Mouse (Mus musculus): Measurements from ENCODE around the gene Usp38. TPM values are rescaled to one million over a fixed set of nuclear protein-coding genes. Genes with fewer than 3 reads are reported as not detected.
"Not testable (repeated sequence)": the region's sequence is repeated elsewhere in the genome, so short reads cannot be mapped to it uniquely, and the experiment has no call there.

Gene Usp38
- total RNA-seq (2021), result 10 to 100 TPM; 23.3 to 26.0 TPM
- long read RNA-seq, experiment 1, full-length matches to known transcripts, result 13 of 16 reads
- long read RNA-seq, experiment 1, partial matches to known transcripts, result 1 of 16 reads
- long read RNA-seq, experiment 1, other reads (novel, unspliced or antisense), result 2 of 16 reads
- long read RNA-seq, experiment 2, full-length matches to known transcripts, result 27 of 32 reads
- long read RNA-seq, experiment 2, partial matches to known transcripts, result 2 of 32 reads
- long read RNA-seq, experiment 2, other reads (novel, unspliced or antisense), result 3 of 32 reads

GRCm38 (mm10) chr8:81014789-81015699 is at the start of gene Usp38:
TSS of gene Usp38 (minus strand) at chr8:81014928.
- H3K27ac ChIP-seq, result peak within 1 kb of the TSS; percentile 99
- peak; percentile 17 for TF ChIP-seq CTCF (conservative IDR thresholded peaks at IDR 0.05)
- H3K4me3 ChIP-seq, result peak within 1 kb of the TSS; percentile 92
- DNase-seq (ENCODE audit: low spot score in 2 of 2), result peak; percentile 99 to 100

DNA sequence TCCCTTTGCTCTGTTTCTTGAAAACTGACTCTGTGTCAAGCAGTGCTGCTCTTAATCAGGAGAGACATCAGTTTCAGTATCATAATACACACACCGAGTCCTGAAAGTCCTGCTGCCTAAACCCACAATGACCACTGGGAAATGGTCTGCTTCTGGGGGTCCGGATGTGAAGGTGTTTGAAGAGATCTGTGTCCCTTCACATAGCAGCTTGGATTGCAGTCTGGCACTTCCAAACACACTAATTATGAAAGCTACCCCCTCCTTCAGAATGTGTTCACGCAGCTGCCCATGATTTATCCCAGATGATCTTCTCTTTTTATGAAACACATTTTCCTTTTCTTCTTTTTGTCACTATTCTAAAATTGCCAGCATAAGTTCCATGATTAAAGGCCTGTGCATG is 47.8 kb upstream of the Usp38 start:
- Histone ChIP-seq H3K4me3 (no peak overlapping the region), H3K27ac (no peak overlapping the region)
- peak in 1 of 2 experiments; percentile 3 for DNase-seq (ENCODE audit: low spot score in 2 of 2)
- TF ChIP-seq CTCF (conservative IDR thresholded peaks at IDR 0.05), result no peak

DNA sequence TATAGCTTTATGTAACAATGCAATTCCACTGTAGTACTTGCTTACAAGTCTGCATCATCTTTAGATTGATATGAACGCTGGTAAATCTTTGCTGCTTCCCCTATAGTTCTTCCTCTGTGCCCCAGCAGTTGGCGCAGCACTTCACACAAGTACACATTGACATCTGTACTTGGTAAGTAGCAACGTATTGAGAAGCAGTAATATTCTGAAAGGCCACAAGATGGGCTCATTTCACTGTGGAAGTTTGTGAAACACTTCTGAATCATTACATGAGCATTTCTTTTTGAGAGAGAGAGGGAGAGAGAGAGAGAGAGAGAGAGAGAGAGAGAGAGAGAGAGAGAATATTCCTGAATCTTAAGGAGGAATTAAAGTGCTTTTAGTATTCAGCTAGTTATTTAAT is 47.2 kb upstream of the Usp38 start:
- Histone ChIP-seq H3K4me3 (no peak overlapping the region), H3K27ac (no peak overlapping the region)
- peak; percentile 73 for TF ChIP-seq CTCF (conservative IDR thresholded peaks at IDR 0.05)
- DNase-seq (ENCODE audit: low spot score in 2 of 2), result peak; percentile 48 to 59

- Histone ChIP-seq H3K27ac (no peak overlapping the region), H3K4me3 (no peak overlapping the region)
- DNase-seq (ENCODE audit: low spot score in 2 of 2), result no peak
- TF ChIP-seq CTCF (conservative IDR thresholded peaks at IDR 0.05), result no peak
Observed at GRCm38 (mm10) chr8:81044201-81044600, 29.5 kb upstream of the Usp38 start.

DNA sequence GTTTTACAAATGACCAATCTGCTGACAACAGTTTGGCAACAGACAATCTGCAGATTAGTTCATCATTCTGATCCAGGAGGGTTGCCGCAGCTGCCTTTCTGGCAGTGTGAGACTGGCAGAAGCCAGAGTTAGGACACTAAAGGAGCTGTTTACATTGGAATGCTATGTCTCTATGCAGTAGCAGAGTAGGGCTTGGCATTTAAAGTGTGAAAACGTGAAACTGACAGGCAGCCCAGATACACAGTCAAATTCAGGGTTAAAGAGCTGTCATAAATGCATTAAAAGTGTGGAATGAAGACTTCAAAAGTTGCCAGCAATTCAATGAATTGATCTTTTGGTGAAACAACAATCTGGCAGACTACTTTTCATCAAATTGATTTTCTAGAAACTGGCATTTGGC is 13.3 kb upstream of the Usp38 start:
- H3K4me3 ChIP-seq, result no peak overlapping the region
- H3K27ac ChIP-seq, result no peak overlapping the region
- no peak for TF ChIP-seq CTCF (conservative IDR thresholded peaks at IDR 0.05)
- no peak for DNase-seq (ENCODE audit: low spot score in 2 of 2)

DNA sequence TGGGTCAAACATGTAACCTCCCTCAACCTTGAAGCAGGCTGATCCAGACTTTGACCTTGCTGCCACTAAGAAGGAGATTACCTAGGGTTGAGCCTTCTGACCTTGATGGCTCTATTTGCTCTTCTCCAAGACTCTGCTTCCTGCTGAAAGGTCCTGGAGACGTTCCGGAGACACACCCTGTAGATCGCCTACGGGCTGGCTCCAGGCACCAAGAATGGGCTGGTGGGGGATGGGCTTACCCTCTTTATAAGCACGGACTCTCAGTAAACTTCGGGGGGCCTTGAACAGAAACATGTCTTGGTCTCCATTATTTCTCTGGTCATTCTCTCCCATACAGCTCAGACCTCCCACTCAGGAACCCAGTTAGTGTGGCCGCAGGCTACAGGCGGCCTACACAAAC is 2.8 kb upstream of the Usp38 start:
- H3K27ac ChIP-seq; DNase-seq (ENCODE audit: low spot score in 2 of 2); H3K4me3 ChIP-seq: not testable (repeated sequence)

- Histone ChIP-seq H3K4me3 (peak overlapping the region; percentile 92), H3K27ac (peak overlapping the region; percentile 93)
- no peak for TF ChIP-seq CTCF (conservative IDR thresholded peaks at IDR 0.05)
- DNase-seq (ENCODE audit: low spot score in 2 of 2), result no peak
Observed at GRCm38 (mm10) chr8:81013811-81014530, 757 bp downstream of the Usp38 start.

GRCm38 (mm10) chr8:81012699-81013098 is 2.0 kb downstream of the Usp38 start:
- Histone ChIP-seq H3K4me3 (peak overlapping the region; percentile 92), H3K27ac (no peak overlapping the region)
- no peak for TF ChIP-seq CTCF (conservative IDR thresholded peaks at IDR 0.05)
- DNase-seq (ENCODE audit: low spot score in 2 of 2), result no peak

GRCm38 (mm10) chr8:81012031-81012560 is 2.6 kb downstream of the Usp38 start:
- no peak for DNase-seq (ENCODE audit: low spot score in 2 of 2)
- Histone ChIP-seq H3K27ac (no peak overlapping the region), H3K4me3 (peak overlapping the region; percentile 92)
- no peak for TF ChIP-seq CTCF (conservative IDR thresholded peaks at IDR 0.05)

- no peak for TF ChIP-seq CTCF (conservative IDR thresholded peaks at IDR 0.05)
- no peak for DNase-seq (ENCODE audit: low spot score in 2 of 2)
- Histone ChIP-seq H3K4me3 (peak overlapping the region; percentile 2; the same call in 1 of the 2 replicates), H3K27ac (no peak overlapping the region)
Observed at GRCm38 (mm10) chr8:81010386-81010785, 4.3 kb downstream of the Usp38 start.

DNA sequence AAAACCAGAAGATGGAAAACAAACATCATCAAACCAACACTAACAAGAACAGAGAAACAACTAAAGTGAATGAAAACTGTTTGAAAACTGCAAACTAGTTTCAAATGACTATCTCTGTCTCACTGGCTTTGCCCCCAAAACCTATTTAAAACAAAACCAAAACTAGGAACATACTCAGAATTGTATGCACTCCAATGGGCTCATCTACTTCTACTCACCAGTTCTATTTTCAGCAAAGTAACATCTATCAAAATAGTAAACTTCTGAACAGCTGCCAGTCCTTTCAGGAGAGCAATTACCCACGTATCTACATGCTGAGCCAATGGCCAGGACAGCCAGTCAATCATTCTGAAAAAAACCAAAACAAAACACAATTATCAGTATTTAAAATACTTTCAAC is 9.6 kb downstream of the Usp38 start:
- H3K27ac ChIP-seq, result no peak overlapping the region
- DNase-seq (ENCODE audit: low spot score in 2 of 2), result no peak
- no peak for TF ChIP-seq CTCF (conservative IDR thresholded peaks at IDR 0.05)
- no peak overlapping the region for H3K4me3 ChIP-seq

GRCm38 (mm10) chr8:80996632-80997031 is 18.1 kb downstream of the Usp38 start:
- Histone ChIP-seq H3K4me3 (no peak overlapping the region), H3K27ac (no peak overlapping the region)
- TF ChIP-seq CTCF (conservative IDR thresholded peaks at IDR 0.05), result peak; percentile 90
- no peak for DNase-seq (ENCODE audit: low spot score in 2 of 2)

DNA sequence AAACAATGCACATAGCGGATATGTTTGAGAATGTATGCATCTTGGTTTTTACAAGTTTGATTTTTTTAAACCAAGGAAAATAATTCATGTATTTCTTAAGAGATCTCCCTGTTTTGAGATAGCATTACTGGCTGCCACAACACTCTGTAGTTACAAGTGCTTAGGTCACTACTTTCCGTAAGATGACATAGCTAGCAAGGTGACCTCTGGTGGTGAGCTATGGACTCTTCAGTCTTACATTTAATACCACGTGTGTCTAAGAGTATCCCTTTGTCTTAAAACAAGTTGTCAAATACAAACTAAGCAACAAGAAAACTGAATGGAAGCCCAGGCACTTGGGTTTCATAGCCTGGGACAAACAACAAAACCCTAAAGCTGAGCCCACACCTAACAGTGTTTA is 22.8 kb downstream of the Usp38 start:
- no peak for DNase-seq (ENCODE audit: low spot score in 2 of 2)
- peak; percentile 78 for TF ChIP-seq CTCF (conservative IDR thresholded peaks at IDR 0.05)
- no peak overlapping the region for H3K27ac ChIP-seq
- H3K4me3 ChIP-seq, result no peak overlapping the region

Data from layer of hippocampus, adult 2 months (tissue).